Mouse (Mus musculus): Measurements from ENCODE around the gene Gnao1. TPM values are rescaled to one million over a fixed set of nuclear protein-coding genes. Genes with fewer than 3 reads are reported as not detected.

Gnao1 gene
- polyA plus RNA-seq, 1 experiment from 2014 or later: 2.8 TPM

- ATAC-seq (ENCODE audit: low FRiP score, low read depth): no peak
- Histone ChIP-seq H3K4me3 (no peak overlapping the region), H3K27me3 (no peaks in the 10 kb centered on the region), H3K4me1 (no peaks in the 10 kb centered on the region), H3K27ac (no peak overlapping the region), H3K9me3 (no peaks in the 10 kb centered on the region), H3K36me3 (no peaks in the 10 kb centered on the region), H3K4me2 (replicated peaks) (no peak overlapping the region), H3K9ac (no peak overlapping the region)
Observed at GRCm38 (mm10) chr8:93883241-93883640, 73.5 kb downstream of the Gnao1 start.

GRCm38 (mm10) chr8:93883771-93884170 is 74.0 kb downstream of the Gnao1 start:
- H3K4me3 ChIP-seq: no peak overlapping the region
- no peak overlapping the region for H3K9ac ChIP-seq
- H3K4me2 ChIP-seq (replicated peaks): no peak overlapping the region
- H3K27me3 ChIP-seq: no peaks in the 10 kb centered on the region
- WGBS: 82% methylated on average over 4 of the region's 4 CpGs
- H3K36me3 ChIP-seq: no peaks in the 10 kb centered on the region
- H3K27ac ChIP-seq: no peak overlapping the region
- no peak for ATAC-seq (ENCODE audit: low FRiP score, low read depth)
- H3K4me1 ChIP-seq: no peaks in the 10 kb centered on the region
- H3K9me3 ChIP-seq: no peaks in the 10 kb centered on the region

- Histone ChIP-seq H3K27me3 (no peaks in the 10 kb centered on the region), H3K4me1 (peaks cover 3% of the 10 kb centered on the region; the same call in 1 of the 2 replicates), H3K36me3 (no peaks in the 10 kb centered on the region), H3K4me2 (replicated peaks) (no peak overlapping the region), H3K4me3 (no peak overlapping the region), H3K9ac (no peak overlapping the region), H3K27ac (no peak overlapping the region), H3K9me3 (no peaks in the 10 kb centered on the region)
- no peak for ATAC-seq (ENCODE audit: low FRiP score, low read depth)
- WGBS: 87% methylated on average over 7 of the region's 7 CpGs
Observed at GRCm38 (mm10) chr8:93884316-93884715, 74.5 kb downstream of the Gnao1 start.

- Histone ChIP-seq H3K27ac (no peak overlapping the region), H3K36me3 (no peaks in the 10 kb centered on the region), H3K4me1 (peaks cover 3% of the 10 kb centered on the region; the same call in 1 of the 2 replicates), H3K9ac (no peak overlapping the region), H3K4me3 (no peak overlapping the region), H3K27me3 (no peaks in the 10 kb centered on the region), H3K9me3 (no peaks in the 10 kb centered on the region), H3K4me2 (replicated peaks) (no peak overlapping the region)
- 65% methylated on average over 5 of the region's 5 CpGs for WGBS
- no peak for ATAC-seq (ENCODE audit: low FRiP score, low read depth)
Observed at GRCm38 (mm10) chr8:93886181-93886580, 76.4 kb downstream of the Gnao1 start.

- H3K27me3 ChIP-seq: no peaks in the 10 kb centered on the region
- no peaks in the 10 kb centered on the region for H3K9me3 ChIP-seq
- no peaks in the 10 kb centered on the region for H3K36me3 ChIP-seq
- no peak overlapping the region for H3K4me3 ChIP-seq
- H3K27ac ChIP-seq: no peak overlapping the region
- ATAC-seq (ENCODE audit: low FRiP score, low read depth): no peak
- H3K4me2 ChIP-seq (replicated peaks): no peak overlapping the region
- WGBS: 64% methylated on average over 4 of the region's 4 CpGs
- no peak overlapping the region for H3K9ac ChIP-seq
- peaks cover 3% of the 10 kb centered on the region; the same call in 1 of the 2 replicates for H3K4me1 ChIP-seq
Observed at GRCm38 (mm10) chr8:93888150-93888676, 78.4 kb downstream of the Gnao1 start.

GRCm38 (mm10) chr8:93888702-93889480 is 79.1 kb downstream of the Gnao1 start:
- H3K9me3 ChIP-seq: no peaks in the 10 kb centered on the region
- H3K4me2 ChIP-seq (replicated peaks): no peak overlapping the region
- peaks cover 3% of the 10 kb centered on the region; the same call in 1 of the 2 replicates for H3K4me1 ChIP-seq
- WGBS: 59% methylated on average over 11 of the region's 11 CpGs
- no peaks in the 10 kb centered on the region for H3K36me3 ChIP-seq
- H3K27ac ChIP-seq: no peak overlapping the region
- no peak for ATAC-seq (ENCODE audit: low FRiP score, low read depth)
- no peaks in the 10 kb centered on the region for H3K27me3 ChIP-seq
- no peak overlapping the region for H3K9ac ChIP-seq
- no peak overlapping the region for H3K4me3 ChIP-seq

- 77% methylated on average over 3 of the region's 3 CpGs for WGBS
- Histone ChIP-seq H3K4me3 (no peak overlapping the region), H3K36me3 (no peaks in the 10 kb centered on the region), H3K9me3 (no peaks in the 10 kb centered on the region), H3K9ac (no peak overlapping the region), H3K27ac (no peak overlapping the region), H3K4me1 (peaks cover 10% of the 10 kb centered on the region; the same call in 1 of the 2 replicates), H3K4me2 (replicated peaks) (no peak overlapping the region), H3K27me3 (no peaks in the 10 kb centered on the region)
- no peak for ATAC-seq (ENCODE audit: low FRiP score, low read depth)
Observed at GRCm38 (mm10) chr8:93893556-93893955, 83.8 kb downstream of the Gnao1 start.

GRCm38 (mm10) chr8:93896841-93897551 is 87.2 kb downstream of the Gnao1 start:
- H3K4me3 ChIP-seq: no peak overlapping the region
- H3K4me1 ChIP-seq: peaks cover 15% of the 10 kb centered on the region
- WGBS: 72% methylated on average over 7 of the region's 7 CpGs
- no peaks in the 10 kb centered on the region for H3K27me3 ChIP-seq
- H3K9ac ChIP-seq: no peak overlapping the region
- no peak for ATAC-seq (ENCODE audit: low FRiP score, low read depth)
- H3K9me3 ChIP-seq: no peaks in the 10 kb centered on the region
- no peaks in the 10 kb centered on the region for H3K36me3 ChIP-seq
- H3K27ac ChIP-seq: no peak overlapping the region
- no peak overlapping the region for H3K4me2 ChIP-seq (replicated peaks)

- no peak overlapping the region for H3K9ac ChIP-seq
- no peaks in the 10 kb centered on the region for H3K9me3 ChIP-seq
- no peaks in the 10 kb centered on the region for H3K36me3 ChIP-seq
- no peaks in the 10 kb centered on the region for H3K27me3 ChIP-seq
- H3K4me2 ChIP-seq (replicated peaks): no peak overlapping the region
- H3K4me1 ChIP-seq: peaks cover 15% of the 10 kb centered on the region
- no peak for ATAC-seq (ENCODE audit: low FRiP score, low read depth)
- 84% methylated on average over 4 of the region's 4 CpGs for WGBS
- no peak overlapping the region for H3K4me3 ChIP-seq
- no peak overlapping the region for H3K27ac ChIP-seq
Observed at GRCm38 (mm10) chr8:93898570-93898969, 88.8 kb downstream of the Gnao1 start.

- H3K36me3 ChIP-seq: no peaks in the 10 kb centered on the region
- peaks cover 10% of the 10 kb centered on the region; the same call in 1 of the 2 replicates for H3K4me1 ChIP-seq
- H3K27me3 ChIP-seq: no peaks in the 10 kb centered on the region
- no peaks in the 10 kb centered on the region for H3K9me3 ChIP-seq
- ATAC-seq (ENCODE audit: low FRiP score, low read depth): no peak
- H3K9ac ChIP-seq: no peak overlapping the region
- H3K4me3 ChIP-seq: no peak overlapping the region
- WGBS: 79% methylated on average over 3 of the region's 3 CpGs
- no peak overlapping the region for H3K4me2 ChIP-seq (replicated peaks)
- H3K27ac ChIP-seq: no peak overlapping the region
Observed at GRCm38 (mm10) chr8:93902040-93902439, 92.3 kb downstream of the Gnao1 start.

- Histone ChIP-seq H3K36me3 (no peaks in the 10 kb centered on the region), H3K9ac (no peak overlapping the region), H3K4me1 (peaks cover 14% of the 10 kb centered on the region), H3K27ac (no peak overlapping the region), H3K4me2 (replicated peaks) (no peak overlapping the region), H3K27me3 (no peaks in the 10 kb centered on the region), H3K9me3 (no peaks in the 10 kb centered on the region), H3K4me3 (no peak overlapping the region)
- no peak for ATAC-seq (ENCODE audit: low FRiP score, low read depth)
- 94% methylated on average over 6 of the region's 6 CpGs for WGBS
Observed at GRCm38 (mm10) chr8:93906961-93907360, 97.2 kb downstream of the Gnao1 start.

GRCm38 (mm10) chr8:93907987-93908441 is 98.2 kb downstream of the Gnao1 start:
- Histone ChIP-seq H3K4me3 (no peak overlapping the region), H3K4me1 (peaks cover 14% of the 10 kb centered on the region), H3K36me3 (no peaks in the 10 kb centered on the region), H3K27me3 (no peaks in the 10 kb centered on the region), H3K27ac (no peak overlapping the region), H3K4me2 (replicated peaks) (no peak overlapping the region), H3K9ac (no peak overlapping the region), H3K9me3 (no peaks in the 10 kb centered on the region)
- ATAC-seq (ENCODE audit: low FRiP score, low read depth): no peak
- WGBS: 49% methylated on average over 5 of the region's 5 CpGs
